Comparison of ENCODE assay signal across 8 mouse cellular contexts in genomic region chr5:136581166-136581565, GRCm38 (mm10). TPM values are rescaled to one million over a fixed set of nuclear protein-coding genes. Genes with fewer than 3 reads are reported as not detected.
DNase-seq lines count a peak whose midpoint lies in the region; ATAC-seq and TF ChIP-seq lines count a peak whose summit lies in the region.

No protein-coding gene starts in this region.

- peaks cover 42% of the 10 kb centered on the region for H3K27me3 ChIP-seq in midbrain, embryonic 12.5 days

- peaks cover 3% of the 10 kb centered on the region for H3K4me1 ChIP-seq in bone marrow, adult 2 months (ENCODE audit: control insufficient read depth, insufficient read depth, low read length)
- H3K4me1 ChIP-seq in midbrain, embryonic 12.5 days, result peaks cover 12% of the 10 kb centered on the region; the same call in 1 of the 2 replicates

- DNase-seq in gastrocnemius, postnatal 14 days, result peak; percentile 40
- no peak for DNase-seq in gastrocnemius, postnatal 25 days
- DNase-seq in heart, postnatal 14 days, result peak; percentile 25 to 60
- peak; percentile 88 to 90 for DNase-seq in kidney, postnatal 4 days
- peak; percentile 76 for DNase-seq in testis, postnatal 10 days (ENCODE audit: low spot score)
- no peak for DNase-seq in layer of hippocampus, adult 9-10 months (ENCODE audit: low spot score)

- H3K4me3 ChIP-seq in bone marrow, adult 2 months (replicated peaks; ENCODE audit: control insufficient read depth, low read depth, low read length), result no peak overlapping the region
- no peak overlapping the region for H3K4me3 ChIP-seq in midbrain, embryonic 12.5 days

- no peak overlapping the region for H3K9ac ChIP-seq in midbrain, embryonic 12.5 days (replicated peaks)

- TF ChIP-seq CTCF in bone marrow, adult 2 months (IDR thresholded peaks at IDR 0.05; ENCODE audit: control insufficient read depth, insufficient read depth, low read length), result peak; percentile 31; the same call in 1 of the 2 replicates

- WGBS in bone marrow, adult 2 months, result 19% methylated on average over 9 of the region's 9 CpGs
- WGBS in midbrain, embryonic 12.5 days, result 23% methylated on average over 9 of the region's 9 CpGs

- intact Hi-C loops in gastrocnemius, postnatal 14 days (cut with DNase I; ENCODE audit: low total_unique reads), result no loop called here
- intact Hi-C loops in heart, postnatal 14 days (cut with DNase I), result no loop called here

- no peak for TF ChIP-seq POLR2A in bone marrow, adult 2 months (IDR thresholded peaks at IDR 0.05; ENCODE audit: borderline replicate concordance, control insufficient read depth, low read depth, low read length)

- H3K36me3 ChIP-seq in midbrain, embryonic 12.5 days, result no peaks in the 10 kb centered on the region

- ATAC-seq in midbrain, embryonic 12.5 days (ENCODE audit: low FRiP score, low read depth), result no peak

- no peaks in the 10 kb centered on the region for H3K9me3 ChIP-seq in midbrain, embryonic 12.5 days

- H3K4me2 ChIP-seq in midbrain, embryonic 12.5 days (replicated peaks), result peak overlapping the region; percentile 26; the same call in 1 of the 2 replicates

- no peak overlapping the region for H3K27ac ChIP-seq in bone marrow, adult 2 months (ENCODE audit: control insufficient read depth, insufficient read depth, low read depth, low read length, poor library complexity)
- H3K27ac ChIP-seq in midbrain, embryonic 12.5 days (replicated peaks), result no peak overlapping the region

RNA-seq across cellular contexts. Expression of gene Cux1, which starts 13.9 kb away (rescaled TPM):
- total RNA-seq in gastrocnemius, postnatal 14 days (2021), result 10 to 100 TPM; 66.0 to 68.2 TPM
- total RNA-seq in gastrocnemius, postnatal 25 days (2021), result 10 to 100 TPM; 66.6 to 67.1 TPM
- polyA plus RNA-seq in bone marrow, adult 2 months (2011; ENCODE audit: insufficient read depth, insufficient read length, low replicate concordance, missing spikeins), result 18.4 and 37.1 TPM in 2 replicates
- 100 to 1,000 TPM; 106 to 108 TPM for total RNA-seq in heart, postnatal 14 days (2021)
- polyA plus RNA-seq in midbrain, embryonic 12.5 days (2016; fragmentation: Nextera tagmentation; extraction: Ambion mirVana), result 150 and 159 TPM in 2 replicates

Comparison
In these comparisons a context has a peak if more than half of its experiments do, and no peak if none do; other contexts are left out.
1. DNase-seq: peak in gastrocnemius, postnatal 14 days (single experiment), heart, postnatal 14 days (2 of 2), kidney, postnatal 4 days (2 of 2) and testis, postnatal 10 days (single experiment); none in gastrocnemius, postnatal 25 days (single experiment) and layer of hippocampus, adult 9-10 months (single experiment).